Mouse (Mus musculus): ENCODE measurements around the gene Mc1r.

DNA sequence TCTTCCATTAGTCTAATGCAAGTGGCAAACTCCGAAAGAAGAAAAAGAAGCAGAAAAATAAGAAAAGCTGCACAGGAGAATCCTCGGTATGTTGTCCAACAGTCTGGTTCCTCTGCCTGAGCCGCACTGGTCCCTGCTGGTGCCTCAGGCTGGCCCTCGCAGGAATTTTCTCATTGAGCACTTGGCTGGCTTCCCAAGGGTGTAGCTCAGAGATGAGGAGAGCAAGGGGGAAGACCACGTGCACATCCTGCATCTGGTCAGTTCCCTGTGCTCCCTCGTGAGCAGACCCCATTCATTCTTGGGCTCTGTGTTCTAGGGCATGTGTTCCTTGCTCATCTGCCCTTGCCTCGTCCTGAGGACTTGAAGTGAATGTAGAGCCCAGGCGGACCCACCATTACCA is 24.4 kb upstream of the Mc1r start:
- TF ChIP-seq POLR2A (IDR thresholded peaks at IDR 0.05; ENCODE audit: borderline replicate concordance, extremely low read depth, low read depth, low read length): no peak
- no peak for TF ChIP-seq CTCF (IDR thresholded peaks at IDR 0.05; ENCODE audit: insufficient read depth, low read length)
